Mouse (Mus musculus): ENCODE data around the gene Caskin2.

DNA sequence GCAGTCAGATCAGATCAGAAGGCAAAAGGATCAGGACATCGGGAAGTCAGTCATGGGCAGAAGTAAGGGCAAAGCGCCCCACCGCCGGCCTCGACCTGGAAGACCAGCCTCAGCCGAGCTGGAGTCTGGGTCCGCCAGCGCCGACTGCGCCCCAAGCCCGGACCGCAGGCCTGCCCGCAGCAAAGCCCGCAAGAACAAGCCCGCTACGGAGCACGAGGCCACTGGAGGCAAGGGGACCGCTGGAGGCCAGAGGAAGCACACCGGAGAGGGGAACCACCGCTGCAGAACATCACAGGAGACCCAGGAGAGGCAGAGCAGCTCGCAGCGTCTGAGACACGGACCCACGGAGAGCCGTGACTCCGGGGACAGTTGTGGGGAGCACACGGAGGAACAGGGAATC lies 44.9 kb upstream of the Caskin2 start, which contains the start of gene Myo15b:
- TF ChIP-seq CTCF (IDR thresholded peaks at IDR 0.05; ENCODE audit: low read depth, low read length) (no peak), GATA1 (IDR thresholded peaks at IDR 0.05; ENCODE audit: borderline replicate concordance, low read length) (no peak)

All from G1E (cell line).